Mouse (Mus musculus) large intestine, adult 2 months (tissue): ENCODE results near the gene Gapdhs. TPM values are rescaled to one million over a fixed set of nuclear protein-coding genes. Genes with fewer than 3 reads are reported as not detected.
"Not testable (repeated sequence)": the region's sequence is repeated elsewhere in the genome, so short reads cannot be mapped to it uniquely, and the experiment has no call there.

Experiments
- DNase-seq: peaks from one replicate; pipeline ENCODE4 v3.0.0-alpha.2; 2012; ENCODE audit warnings: low read depth, low spot score
- WGBS: fragments of 180-500 bp; shearing (Covaris S2); methylation state at CpG from one replicate; pipeline ENCODE4 v1.1.7; 2018; 5-methylcytosine and 5-hydroxymethylcytosine counted together
- polyA plus RNA-seq: library from polyadenylated mRNA; depleted of rRNA; stranded (reverse); fragments of >200 nt; gene quantifications from 2 replicates; pipeline ENCODE4 v1.2.3, GENCODE M21; 2012

The Gapdhs gene
- polyA plus RNA-seq, 1 experiment = not detected

DNA sequence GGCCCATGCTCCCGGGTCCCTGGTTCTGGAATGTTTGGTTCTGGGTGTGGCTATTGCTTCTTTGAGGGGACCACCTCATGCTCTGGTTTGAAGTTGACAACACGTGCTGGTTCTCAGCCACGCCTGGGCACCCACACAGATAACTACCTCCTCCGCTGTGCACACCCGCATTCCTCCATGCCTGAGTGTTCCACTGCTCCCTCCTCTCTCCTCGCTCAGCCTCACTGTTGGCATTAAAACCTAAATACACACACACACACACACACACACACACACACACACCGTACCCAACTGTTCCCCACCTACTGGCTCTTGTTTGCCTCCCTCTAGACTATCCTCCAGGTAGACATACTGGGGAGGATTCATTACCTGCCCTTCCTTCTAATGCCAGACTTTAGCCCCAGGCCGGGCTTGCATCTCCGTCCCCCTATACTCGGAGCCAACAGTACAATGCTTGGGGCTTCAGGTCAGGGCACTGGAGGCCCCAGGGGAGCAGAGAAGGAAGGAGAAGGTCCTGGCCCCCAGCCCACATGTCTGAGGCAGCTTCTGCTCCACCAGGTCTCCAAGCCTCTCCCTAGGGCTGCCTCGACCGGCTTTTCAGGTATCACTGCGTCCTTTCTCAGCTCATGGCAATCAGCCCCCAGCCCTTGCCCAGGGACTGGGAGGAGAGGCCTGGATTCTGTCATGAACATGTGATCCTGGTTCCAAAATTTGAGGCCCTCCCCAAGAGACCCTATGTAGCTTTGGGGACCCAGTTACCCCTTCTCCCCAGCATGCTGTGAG is 6.5 kb upstream of the Gapdhs start:
- 54% methylated on average over 13 of the region's 13 CpGs for WGBS
- no peak for DNase-seq

DNA sequence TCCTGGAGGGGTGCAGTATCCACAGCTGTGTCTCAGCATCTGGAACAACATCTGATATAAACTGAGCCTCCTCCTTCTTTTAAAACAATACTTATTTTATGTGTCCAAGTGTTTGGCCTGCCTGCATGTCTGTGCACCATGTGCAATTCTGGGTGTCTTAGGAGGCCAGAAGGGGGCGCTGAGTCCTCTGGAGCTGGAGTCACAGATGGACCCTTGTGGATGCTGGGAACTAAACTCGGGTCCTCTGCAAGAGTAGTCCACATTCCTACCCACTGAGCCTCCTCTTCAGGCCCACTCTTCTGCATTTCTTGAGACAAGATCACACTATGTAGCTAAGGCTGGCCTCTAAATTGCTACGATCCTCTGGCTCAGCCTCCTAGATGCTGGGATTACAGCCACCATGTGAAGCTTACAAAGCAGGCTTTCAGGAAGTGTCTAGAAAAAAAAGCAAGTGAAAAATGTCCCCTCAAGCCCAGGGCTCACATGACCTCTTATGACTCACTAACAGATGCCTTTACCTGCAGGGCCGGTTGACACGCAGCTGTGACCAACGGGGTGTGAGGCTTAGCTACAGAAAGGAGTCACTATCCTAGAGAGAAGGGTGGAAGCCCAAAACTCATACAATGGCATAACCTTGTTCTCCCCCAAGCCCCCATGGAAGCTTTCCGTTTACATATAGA is 4.2 kb upstream of the Gapdhs start:
- no peak for DNase-seq
- 87% methylated on average over 7 of the region's 7 CpGs for WGBS

DNA sequence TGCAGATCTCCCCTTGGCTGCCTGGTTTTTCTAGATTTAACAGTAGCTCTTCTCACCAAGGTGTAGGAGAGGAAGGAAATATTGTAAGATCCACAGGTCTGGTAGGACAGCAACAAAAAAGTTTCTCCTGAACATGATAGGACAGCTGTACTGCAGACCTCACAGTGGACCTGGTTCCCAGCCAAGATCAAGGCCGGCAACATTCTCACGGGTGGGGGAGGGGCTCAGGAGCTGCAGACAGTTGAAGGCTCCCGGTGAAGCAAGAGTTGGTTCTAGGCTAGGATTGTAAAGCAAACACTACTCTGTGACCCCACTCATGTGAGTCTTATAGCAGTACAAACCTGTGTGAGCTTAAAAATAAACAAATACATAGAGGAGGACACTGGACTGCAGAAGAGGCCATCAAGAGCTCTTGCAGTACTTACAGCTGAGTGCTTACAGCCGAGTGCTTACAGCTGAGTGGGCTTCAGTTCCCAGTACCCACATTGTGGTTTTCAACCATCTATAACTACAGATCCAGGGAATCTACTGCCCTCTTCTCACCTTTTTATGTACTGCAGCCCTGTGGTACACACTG is 629 bp upstream of the Gapdhs start:
- 20% methylated on average over 4 of the region's 4 CpGs for WGBS
- DNase-seq = no peak

DNA sequence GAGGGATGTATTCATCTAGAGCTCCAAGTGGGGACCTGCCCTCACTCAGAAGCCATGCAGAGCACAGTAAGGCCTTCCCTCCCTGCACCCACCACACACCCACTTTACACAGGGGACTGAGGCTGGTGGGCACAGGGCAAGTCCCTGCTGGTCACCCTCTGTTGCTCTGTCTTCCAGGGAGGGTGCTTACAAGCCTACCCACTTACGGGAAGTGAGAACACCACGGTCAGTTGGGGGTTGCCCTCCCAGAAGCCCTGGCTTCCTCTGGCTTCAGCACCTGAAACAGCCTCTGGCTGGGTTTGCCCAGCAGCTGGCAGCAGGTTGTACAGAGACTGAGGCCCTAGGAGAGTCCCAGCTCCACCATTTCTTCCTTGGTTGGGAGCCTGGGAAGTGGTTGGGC is 911 bp downstream of the Gapdhs start:
- WGBS = 86% methylated on average over 2 of the region's 2 CpGs
- DNase-seq = not testable (repeated sequence)

DNA sequence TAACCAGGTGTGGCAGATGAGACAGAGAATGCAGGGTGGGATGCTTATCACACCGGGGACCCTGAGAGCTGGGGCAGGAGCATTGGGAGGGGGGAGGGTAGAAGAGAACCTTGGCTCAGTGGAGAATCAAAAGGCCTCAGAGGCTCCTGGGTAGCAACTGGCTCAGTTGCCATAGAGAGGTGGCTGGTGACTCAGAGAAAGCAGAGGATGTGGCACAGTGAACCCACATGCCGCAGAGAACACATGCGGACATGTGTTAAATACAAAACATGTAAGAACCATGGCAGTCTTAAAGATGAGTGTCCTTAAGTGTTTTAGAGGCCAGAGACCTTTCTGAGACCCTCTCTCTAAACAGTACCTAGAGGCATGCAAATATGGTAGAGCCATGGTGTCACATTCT is 7.3 kb downstream of the Gapdhs start:
- DNase-seq = no peak
- WGBS = 89% methylated on average over 3 of the region's 3 CpGs

DNA sequence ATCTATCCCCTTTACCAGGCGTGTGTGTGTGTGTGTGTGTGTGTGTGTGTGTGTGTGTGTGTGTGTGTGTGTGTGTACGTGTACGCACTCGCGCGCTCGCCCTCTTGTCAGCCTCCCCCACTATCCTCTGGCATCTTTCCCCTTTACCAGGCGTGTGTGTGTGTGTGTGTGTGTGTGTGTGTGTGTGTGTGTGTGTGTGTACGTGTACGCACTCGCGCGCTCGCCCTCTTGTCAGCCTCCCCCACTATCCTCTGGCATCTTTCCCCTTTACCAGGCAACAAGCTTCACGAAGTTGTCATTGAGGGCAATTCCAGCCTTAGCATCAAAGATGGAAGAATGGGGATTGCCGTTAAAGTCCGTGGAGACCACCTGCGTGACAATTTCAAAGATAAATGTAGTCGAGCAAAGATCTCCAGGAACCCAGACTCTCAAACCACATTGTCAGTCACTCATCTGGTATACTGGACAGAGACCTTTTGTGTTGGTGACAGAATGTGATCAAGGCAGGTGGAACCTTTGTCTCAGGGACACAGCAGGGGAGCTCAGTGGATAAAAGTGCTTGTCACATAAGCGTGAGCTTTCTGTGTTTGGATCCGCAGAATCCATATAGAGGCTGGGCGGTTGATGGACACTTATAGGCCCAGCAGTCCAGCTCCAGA is 13.3 kb downstream of the Gapdhs start:
- WGBS = 14% methylated on average over 21 of the region's 22 CpGs

DNA sequence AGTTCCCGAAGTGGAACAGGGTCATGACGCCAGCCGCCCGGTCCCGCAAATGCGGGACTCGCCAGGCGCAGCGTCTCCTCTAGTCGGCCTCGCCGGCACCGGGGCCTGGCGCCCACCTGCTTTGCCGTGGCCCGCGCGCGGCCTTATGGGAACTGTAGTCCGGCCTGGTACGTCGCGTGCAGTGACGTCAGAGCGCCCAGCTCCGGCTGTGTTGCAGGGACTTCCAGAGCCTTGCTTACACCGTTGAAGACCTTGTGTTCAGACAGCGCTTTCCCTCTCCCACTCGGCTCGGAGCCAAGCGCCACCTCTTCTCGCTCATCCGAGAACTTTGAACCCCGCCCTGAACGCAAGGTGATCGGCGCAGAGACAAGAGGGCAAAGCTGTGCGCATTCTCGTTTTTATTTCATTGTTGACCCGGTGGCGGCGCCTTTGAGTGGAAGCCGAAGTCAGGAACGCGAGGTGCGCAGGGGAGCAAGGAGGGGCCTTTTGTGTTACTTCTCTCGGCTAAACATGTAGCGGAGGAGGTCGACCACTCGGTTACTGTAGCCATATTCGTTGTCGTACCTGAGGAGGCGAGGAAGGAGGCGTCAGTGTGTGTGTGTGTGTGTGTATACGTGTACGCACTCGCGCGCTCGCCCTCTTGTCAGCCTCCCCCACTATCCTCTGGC is 14.0 kb downstream of the Gapdhs start, which contains the start of gene Tmem147:
Gene Tmem147, minus strand, starts transcription at position 145 of the 668 bp plus-strand sequence.
- WGBS = under 1% methylated on average over 60 of the region's 60 CpGs
- DNase-seq = peak; percentile 97

More for the DNA sequence above, 13.3 kb downstream of the Gapdhs start:
- not testable (repeated sequence) for DNase-seq

DNA sequence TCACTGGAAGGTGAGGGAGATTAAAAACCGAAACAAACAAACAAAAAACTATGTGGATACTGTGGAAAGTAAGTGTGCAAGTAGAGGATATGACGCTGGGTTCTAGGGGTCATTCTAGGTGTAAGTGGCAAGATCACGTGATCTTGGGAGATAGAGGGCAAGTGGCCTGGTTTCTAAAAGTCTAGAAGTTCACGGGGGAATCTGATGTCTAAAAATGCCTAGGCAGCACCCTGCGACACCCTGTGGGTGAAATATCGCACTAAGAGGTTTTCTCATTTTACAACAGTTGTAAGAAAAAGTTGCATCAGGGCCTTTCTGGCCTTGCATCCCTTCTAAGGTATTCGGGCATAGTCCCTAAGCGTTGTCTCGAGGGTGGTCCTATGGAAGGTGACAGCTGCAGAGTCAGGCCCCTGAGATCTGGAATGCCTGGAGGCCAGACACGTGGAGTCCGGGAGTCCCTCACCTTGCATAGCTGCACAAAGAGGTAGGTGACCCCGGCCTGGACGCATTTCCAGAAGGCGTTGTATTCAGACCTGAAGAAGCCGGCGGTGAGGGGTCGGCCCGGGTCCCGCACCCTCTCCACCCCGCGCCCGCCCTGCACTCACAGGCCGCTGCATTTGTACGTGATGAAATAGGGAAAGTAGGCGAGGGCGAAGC is 14.6 kb downstream of the Gapdhs start:
- no peak for DNase-seq
- WGBS = 3% methylated on average over 26 of the region's 26 CpGs

DNA sequence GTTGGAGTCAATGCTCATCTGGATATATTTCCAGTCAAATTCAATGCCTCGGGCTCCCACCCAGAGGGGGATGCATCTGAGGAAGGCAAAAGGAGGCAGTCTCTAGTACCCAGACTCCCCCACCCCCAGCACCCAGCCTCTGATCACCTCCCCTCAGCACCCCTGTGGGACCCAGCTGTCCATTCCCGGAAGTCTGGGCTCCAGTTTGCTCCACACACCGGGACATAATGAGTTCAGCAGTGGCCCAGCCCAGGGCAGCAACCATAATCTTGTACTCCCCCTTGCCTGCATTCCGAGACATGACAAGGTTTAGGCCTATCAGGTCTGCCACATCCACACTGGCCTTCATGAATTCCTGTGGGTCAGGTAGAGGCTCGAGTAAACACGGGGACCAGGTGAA is 15.3 kb downstream of the Gapdhs start:
- WGBS = 37% methylated on average over 6 of the region's 6 CpGs
- no peak for DNase-seq

DNA sequence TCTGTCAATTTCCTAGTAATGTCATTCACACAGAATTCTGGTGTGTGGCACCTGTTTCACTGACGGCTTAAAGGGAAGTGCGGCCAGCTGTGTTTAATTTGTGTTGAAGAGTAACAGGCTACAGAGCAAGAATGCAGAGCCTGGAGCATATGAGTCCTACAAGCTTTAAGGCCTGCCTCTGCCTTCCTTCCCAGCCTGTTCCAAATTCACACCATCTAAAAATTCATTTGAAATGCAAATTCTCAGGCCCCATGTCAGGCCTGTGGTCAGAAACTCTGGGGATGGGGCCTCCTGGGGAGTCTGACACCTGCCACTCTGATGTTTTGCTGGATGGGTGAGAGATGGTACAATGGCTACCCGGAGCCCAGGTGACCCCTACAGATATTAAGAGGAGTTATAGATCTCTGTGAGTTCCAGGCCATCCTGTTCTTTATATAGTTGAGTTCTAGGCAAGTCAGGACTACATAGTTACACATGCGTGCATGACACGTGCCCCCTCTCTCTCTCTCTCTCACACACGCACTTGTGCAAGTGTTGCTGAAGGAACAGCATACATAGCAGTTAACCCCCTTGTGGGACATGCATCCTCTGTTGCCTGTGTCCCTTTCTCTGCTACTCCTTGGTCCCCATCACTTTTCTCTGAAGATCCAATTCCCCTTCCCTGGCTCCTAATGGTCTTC is 20.1 kb downstream of the Gapdhs start:
- WGBS = 50% methylated on average over 6 of the region's 6 CpGs
- DNase-seq = no peak

DNA sequence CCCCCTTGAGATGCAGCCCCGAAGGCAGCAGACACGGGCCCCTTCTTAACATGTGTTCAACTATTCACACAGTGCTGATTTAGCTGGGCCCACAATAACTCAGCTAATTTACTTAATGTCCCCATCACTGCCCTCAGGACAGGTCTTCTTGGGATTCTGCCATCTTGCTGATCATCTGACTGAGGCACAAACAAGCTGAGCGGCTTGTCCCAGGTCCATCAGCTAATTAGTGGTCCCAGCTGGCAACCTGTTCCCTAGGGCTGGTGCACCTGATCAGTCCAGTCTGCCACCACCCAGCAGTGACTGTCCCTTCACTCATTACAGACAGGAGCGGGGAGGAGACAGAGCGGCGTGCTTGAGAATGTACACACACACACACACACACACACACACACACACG is 22.2 kb downstream of the Gapdhs start:
- WGBS = 91% methylated on average over 7 of the region's 7 CpGs
- no peak for DNase-seq

DNA sequence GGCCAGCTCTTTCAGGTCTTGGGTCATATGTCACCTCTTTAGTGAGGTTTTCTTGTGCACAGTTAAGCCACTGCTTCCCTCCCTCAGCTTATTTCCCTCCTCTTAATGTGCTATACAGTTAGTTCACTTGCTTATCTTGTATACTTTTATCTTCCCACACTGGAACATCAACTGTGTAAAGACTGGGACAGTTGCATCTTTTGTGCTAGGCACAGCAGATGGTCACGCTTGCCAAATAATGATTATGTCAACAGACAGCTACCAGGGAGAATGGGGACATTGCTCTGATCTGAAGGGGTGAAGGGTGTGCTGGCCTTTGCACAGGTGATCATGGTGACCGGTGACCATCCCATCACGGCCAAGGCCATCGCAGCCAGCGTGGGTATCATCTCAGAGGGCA is 23.8 kb downstream of the Gapdhs start:
- no peak for DNase-seq
- WGBS = 89% methylated on average over 5 of the region's 5 CpGs

DNA sequence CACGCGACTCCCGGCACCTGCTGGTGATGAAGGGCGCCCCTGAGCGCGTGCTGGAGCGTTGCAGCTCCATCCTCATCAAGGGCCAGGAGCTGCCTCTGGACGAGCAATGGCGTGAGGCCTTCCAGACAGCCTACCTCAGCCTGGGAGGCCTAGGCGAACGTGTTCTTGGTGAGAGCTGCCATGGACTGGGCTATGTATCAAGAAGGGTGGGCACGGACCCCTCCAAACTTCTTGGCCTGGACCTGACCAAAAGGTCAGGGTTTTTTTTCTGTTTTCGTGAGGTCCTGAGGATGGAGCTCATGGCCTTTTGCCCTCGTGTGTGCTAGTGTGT is 25.8 kb downstream of the Gapdhs start:
- no peak for DNase-seq
- 12% methylated on average over 14 of the region's 14 CpGs for WGBS

DNA sequence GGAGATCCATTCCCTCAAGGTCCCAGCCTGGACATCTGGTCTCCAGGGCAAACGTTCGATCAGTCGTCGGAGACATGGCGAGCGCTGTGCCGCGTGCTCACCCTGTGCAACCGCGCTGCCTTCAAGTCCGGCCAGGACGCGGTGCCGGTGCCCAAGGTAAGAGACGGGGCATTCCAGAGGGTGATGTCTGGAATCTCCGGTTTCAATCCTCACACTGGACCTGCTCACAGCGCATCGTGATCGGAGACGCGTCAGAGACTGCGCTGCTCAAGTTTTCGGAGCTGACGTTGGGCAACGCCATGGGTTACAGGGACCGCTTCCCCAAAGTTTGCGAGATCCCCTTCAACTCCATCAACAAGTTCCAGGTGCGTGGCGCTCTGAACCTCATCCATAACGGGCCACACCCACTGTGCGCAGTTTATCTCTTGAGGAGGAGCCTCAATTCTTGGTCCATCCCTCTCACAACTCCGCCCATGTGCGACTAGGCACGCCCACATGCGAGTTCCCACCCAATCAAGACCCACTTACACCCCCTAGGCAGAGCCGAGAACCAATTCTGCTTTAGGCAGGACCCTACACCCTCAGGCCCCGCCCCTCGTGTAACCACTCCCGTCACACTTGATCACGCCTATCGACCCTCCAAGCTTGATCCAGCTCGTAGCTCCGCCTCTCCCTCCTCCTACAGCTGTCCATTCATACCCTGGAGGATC is 26.3 kb downstream of the Gapdhs start:
- no peak for DNase-seq
- 2% methylated on average over 43 of the region's 43 CpGs for WGBS

DNA sequence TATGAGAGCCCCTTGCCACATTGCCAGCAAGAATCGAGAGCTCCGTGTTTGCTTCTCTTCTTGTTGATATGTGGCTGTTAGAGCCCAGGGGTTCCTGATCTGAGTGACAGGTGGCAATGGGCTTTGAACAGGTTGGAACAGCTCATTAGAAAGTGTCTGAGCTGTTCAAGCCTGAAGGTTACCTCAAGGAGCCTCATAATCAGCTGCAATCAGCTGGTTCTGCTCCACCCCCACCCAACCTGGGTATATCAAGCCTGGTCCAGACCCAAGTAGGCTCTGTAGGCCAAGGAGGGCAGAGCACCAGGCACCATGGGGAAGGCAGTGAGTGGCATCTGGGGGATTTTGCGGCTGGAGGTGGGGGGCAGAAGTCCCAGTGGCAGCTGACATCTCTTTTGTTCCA is 31.5 kb downstream of the Gapdhs start, which contains the start of gene Atp4a:
Gene Atp4a, plus strand, starts transcription at position 268 of the 400 bp plus-strand sequence.
- no peak for DNase-seq
- WGBS = 85% methylated on average over 3 of the region's 3 CpGs

DNA sequence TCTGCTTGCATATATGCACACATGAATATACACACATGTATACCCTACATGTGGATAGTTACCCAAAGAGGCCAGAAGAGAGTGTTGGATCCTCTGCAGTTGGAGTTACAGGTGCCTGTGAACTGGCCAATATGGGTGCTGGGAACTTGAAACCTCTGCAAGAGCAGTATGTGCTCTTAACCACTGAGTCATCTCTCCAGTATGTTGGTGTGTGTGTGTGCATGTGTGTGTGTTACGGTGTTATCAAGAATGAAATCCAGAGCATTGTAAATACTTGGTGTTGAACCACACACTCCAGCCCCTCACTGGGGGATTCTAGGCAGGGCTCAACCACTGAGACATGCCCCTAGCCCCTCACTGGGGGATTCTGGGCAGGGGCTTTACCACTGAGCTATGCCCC is 36.0 kb downstream of the Gapdhs start:
- 84% methylated on average over 1 of the region's 1 CpGs for WGBS
- no peak for DNase-seq

DNA sequence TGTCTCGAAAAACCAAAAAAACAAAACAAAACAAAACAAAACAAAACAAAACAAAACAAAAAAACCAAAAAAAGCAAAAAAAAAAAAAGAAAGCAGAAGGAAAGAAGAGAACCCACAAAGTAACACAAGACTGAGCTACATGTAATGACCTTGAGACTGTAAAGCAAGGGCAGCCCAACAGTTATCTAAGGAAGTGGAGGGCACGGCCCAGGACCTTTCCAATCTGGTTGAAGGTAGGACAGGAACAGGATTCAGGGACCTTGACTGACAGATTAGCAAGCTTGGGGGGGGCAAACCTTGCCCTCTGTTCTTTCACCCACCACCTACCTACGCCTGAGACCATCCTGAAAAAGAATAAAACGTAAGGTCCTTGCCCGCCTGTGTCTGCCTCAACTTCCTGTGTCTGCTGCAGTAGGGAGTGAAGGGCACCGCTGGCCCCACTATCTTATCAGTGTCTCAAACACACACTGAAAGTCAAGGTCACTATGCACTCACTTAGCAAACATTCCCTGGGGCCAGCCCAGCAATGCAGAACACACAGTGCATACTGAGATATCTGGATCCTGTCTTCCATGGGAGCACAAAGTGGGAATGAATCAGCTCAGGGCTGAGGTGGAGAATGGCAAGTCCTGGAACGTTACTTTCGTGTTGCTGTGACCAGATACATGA is 37.1 kb downstream of the Gapdhs start:
- no peak for DNase-seq
- WGBS = 43% methylated on average over 8 of the region's 8 CpGs

DNA sequence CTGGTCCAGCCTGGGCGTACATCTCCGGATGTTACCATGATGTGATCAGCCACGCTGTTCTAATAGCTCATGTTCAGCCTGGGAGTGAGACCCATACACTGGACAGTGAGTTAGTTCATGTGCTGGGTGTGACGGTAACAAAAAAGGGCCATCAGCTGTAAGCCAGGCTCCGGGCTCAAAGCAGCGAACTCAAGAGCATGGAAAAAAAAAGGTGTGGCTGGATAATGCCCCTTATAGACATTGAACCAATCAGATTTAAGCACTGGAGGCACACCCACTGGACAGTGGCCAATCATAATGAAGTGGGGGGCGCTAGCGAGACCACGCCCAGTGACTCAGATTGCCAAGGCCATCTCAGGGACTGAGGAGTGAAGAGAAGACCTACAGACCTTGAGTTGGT is 44.9 kb downstream of the Gapdhs start, which contains the start of gene 2200002J24Rik:
Gene 2200002J24Rik, plus strand, starts transcription at position 338 of the 400 bp plus-strand sequence.
- DNase-seq = peak; percentile 38
- WGBS = 28% methylated on average over 9 of the region's 9 CpGs
